Mouse (Mus musculus) kidney, adult 2 months (tissue): ENCODE measurements around the gene Atf4.
A peak's percentile ranks its signal among the peaks of the same experiment; 100 is the strongest.

Experiments
- CTCF ChIP-seq: fragments of 200-500 bp; conservative IDR thresholded peaks from 2 replicates; pipeline ENCODE4 v1.5.1; 2011; ENCODE audit warnings: low read depth, mild to moderate bottlenecking, control low read depth, low read length, moderate library complexity, mixed read lengths; ENCODE audit not compliant: insufficient read depth, insufficient read length
- POLR2A ChIP-seq: fragments of 200-500 bp; IDR thresholded peaks from one replicate; pipeline ENCODE4 v1.6.1; 2011; ENCODE audit warnings: low read depth, low read length, control low read depth

DNA sequence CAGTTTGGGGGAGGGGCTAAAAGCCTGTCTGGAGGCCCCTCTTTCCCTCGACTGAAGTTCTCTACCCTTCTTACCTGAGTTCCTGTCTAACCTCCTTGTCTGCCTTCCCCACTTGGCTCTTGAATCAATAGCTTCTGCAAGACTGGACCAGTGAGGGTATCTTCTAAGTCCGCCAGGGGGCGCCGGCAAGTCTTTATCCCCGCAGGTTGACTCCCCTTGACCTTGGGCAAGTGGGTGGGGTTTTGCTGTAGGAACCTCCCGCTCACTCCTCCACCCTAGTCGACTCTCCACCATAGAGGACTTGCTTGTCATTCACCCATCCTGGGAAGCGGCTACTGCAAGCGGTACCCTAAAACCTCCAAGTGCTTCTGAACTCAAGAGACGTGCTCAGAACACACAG, 34.5 kb downstream of the Atf4 start:
- no peak for TF ChIP-seq POLR2A
- TF ChIP-seq CTCF, result peak; percentile 57
